Mouse (Mus musculus): ENCODE measurements at regions not wholly inside any gene's neighbourhood (a gene's known extent, or its start where the extent isn't known, plus 50 kb on each side); places are given as distances from the start of the nearest gene placed in this dataset.

DNA sequence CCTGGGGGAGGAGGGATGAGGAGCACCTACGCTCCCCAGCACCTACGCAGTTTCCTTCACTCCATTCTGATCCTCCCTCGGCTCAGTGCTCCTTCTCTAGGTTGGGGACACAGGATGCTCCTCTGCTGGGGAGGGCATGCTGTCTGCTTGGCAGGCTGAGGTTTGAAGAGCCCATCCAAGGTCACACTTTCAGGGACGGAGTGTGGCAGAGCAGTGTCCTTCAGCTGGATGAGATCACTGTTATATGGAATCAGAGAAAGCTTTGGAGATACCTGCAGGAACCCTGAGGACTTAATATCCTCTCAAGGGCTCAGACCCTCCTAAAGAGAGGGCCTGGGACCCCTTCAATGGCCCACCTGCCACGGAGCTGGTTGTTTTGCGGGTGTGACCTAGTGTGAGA lies 60.5 kb downstream of the Klhdc7a start:
- no peak overlapping the region for H3K9ac ChIP-seq (replicated peaks)
- peaks cover 10% of the 10 kb centered on the region for H3K27me3 ChIP-seq
- no peaks in the 10 kb centered on the region for H3K36me3 ChIP-seq
- H3K9me3 ChIP-seq = no peaks in the 10 kb centered on the region
- WGBS = 89% methylated on average over 6 of the region's 6 CpGs
- no peak overlapping the region for H3K27ac ChIP-seq (replicated peaks)
- peaks cover 10% of the 10 kb centered on the region for H3K4me1 ChIP-seq
- H3K4me3 ChIP-seq = no peak overlapping the region
- no peak for ATAC-seq (ENCODE audit: low FRiP score, low read depth)
- H3K4me2 ChIP-seq (replicated peaks) = no peak overlapping the region

DNA sequence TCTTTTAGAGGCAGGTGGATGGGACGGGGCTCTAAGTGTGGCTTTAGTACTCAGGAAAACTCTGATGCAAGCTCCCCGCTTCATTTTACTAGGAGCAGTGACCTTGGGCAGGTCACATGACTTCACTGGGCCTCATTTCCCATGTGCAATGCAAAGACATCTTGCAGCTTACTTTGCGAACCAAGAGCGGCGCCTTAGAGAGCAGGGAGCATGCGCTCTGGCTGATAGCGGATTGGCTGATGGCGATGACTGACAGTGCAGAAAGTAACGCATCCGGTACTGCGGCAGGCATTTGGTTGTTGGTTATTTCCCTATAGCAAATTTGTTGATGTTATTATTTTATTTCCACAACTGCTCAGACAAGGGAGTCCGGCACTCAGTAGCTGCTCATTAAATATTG lies 61.6 kb downstream of the Klhdc7a start:
- H3K9me3 ChIP-seq = no peaks in the 10 kb centered on the region
- H3K4me2 ChIP-seq (replicated peaks) = no peak overlapping the region
- peaks cover 4% of the 10 kb centered on the region; the same call in 1 of the 2 replicates for H3K27me3 ChIP-seq
- no peak for ATAC-seq (ENCODE audit: low FRiP score, low read depth)
- no peak overlapping the region for H3K27ac ChIP-seq (replicated peaks)
- H3K4me3 ChIP-seq = no peak overlapping the region
- peaks cover 10% of the 10 kb centered on the region for H3K4me1 ChIP-seq
- WGBS = 90% methylated on average over 12 of the region's 12 CpGs
- H3K36me3 ChIP-seq = no peaks in the 10 kb centered on the region
- H3K9ac ChIP-seq (replicated peaks) = no peak overlapping the region

DNA sequence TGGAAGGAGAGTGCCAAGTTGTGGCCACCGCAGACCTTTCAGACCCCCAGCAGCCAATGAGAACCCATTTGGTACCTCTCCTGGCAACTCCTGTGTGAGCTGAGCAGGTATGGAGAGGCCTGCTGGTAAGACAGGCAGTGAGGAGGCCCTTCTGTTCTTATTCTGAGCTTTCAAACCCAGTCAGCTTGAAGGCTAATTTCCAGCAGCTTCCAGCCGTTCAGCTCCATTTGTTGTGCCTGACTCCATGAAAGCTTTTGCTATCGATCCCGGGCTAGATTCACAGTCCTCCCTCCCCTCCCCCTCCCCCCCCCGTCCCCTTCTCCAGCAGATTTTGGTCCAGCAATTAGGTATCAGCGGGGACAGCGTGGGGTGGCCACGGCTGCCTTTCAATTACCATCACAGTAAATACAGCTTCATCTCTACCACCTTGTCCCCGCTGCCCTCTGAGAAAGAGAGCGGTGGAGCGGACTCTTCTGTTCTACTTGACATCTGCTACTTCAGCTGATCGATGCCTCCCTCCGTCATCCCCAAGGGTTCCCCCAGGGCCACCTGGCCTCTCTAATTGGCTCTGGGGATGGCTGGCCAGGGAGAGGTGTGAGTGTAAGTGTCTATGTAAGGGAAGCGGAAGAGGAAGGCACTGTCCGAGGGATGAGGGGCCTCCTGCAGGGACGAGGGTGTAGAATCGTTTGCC lies 62.6 kb downstream of the Klhdc7a start:
- peaks cover 10% of the 10 kb centered on the region for H3K4me1 ChIP-seq
- H3K9me3 ChIP-seq = no peaks in the 10 kb centered on the region
- peak overlapping the region; percentile 67 for H3K27ac ChIP-seq (replicated peaks)
- no peak overlapping the region for H3K4me2 ChIP-seq (replicated peaks)
- no peak for ATAC-seq (ENCODE audit: low FRiP score, low read depth)
- 37% methylated on average over 17 of the region's 17 CpGs for WGBS
- no peak overlapping the region for H3K4me3 ChIP-seq
- H3K36me3 ChIP-seq = no peaks in the 10 kb centered on the region
- no peak overlapping the region for H3K9ac ChIP-seq (replicated peaks)
- H3K27me3 ChIP-seq = peaks cover 4% of the 10 kb centered on the region; the same call in 1 of the 2 replicates

DNA sequence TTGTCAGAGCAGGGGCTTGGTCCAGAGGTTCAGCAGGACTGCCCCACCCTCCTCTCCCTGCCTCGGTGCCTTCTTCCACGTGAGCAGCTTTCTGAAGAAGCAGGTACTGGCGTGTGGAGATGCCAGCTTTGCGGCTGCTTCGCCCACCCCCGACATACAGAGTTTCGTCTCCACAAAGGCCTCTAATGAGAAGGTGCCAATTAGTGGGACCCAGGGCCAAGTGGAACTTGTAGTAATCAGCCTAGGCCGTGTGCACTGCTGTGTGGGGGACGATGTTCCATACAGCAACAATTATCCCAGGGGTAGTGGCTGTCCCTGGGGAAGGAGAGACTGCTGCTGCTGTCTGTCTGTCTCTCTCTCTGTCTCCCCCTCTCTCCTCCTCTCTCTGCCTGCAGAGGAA lies 66.6 kb upstream of the Pax7 start:
- ATAC-seq (ENCODE audit: low FRiP score, low read depth) = no peak
- WGBS = 72% methylated on average over 9 of the region's 9 CpGs
- Histone ChIP-seq H3K4me1 (peaks cover 7% of the 10 kb centered on the region), H3K4me2 (replicated peaks) (no peak overlapping the region), H3K4me3 (no peak overlapping the region), H3K36me3 (no peaks in the 10 kb centered on the region), H3K9ac (replicated peaks) (no peak overlapping the region), H3K27me3 (no peaks in the 10 kb centered on the region; the same call in 1 of the 2 replicates), H3K9me3 (0 out of 2 replicates have a peak, but pooled peaks cover 4% of the 10 kb centered on the region), H3K27ac (replicated peaks) (no peak overlapping the region)

GRCm38 (mm10) chr4:139899410-139899809 lies 66.1 kb upstream of the Pax7 start:
- 87% methylated on average over 8 of the region's 8 CpGs for WGBS

GRCm38 (mm10) chr4:139892678-139893077 lies 59.4 kb upstream of the Pax7 start:
- ATAC-seq (ENCODE audit: low FRiP score, low read depth) = no peak
- Histone ChIP-seq H3K27me3 (peaks cover 4% of the 10 kb centered on the region; the same call in 1 of the 2 replicates), H3K4me3 (no peak overlapping the region), H3K9me3 (0 out of 2 replicates have a peak, but pooled peaks cover 3% of the 10 kb centered on the region), H3K4me2 (replicated peaks) (no peak overlapping the region), H3K27ac (replicated peaks) (no peak overlapping the region), H3K36me3 (no peaks in the 10 kb centered on the region), H3K9ac (replicated peaks) (no peak overlapping the region), H3K4me1 (no peaks in the 10 kb centered on the region)
- WGBS = 74% methylated on average over 7 of the region's 7 CpGs

More at GRCm38 (mm10) chr4:139899410-139899809, 66.1 kb upstream of the Pax7 start:
- Histone ChIP-seq H3K27me3 (no peaks in the 10 kb centered on the region; the same call in 1 of the 2 replicates), H3K9ac (replicated peaks) (no peak overlapping the region), H3K27ac (replicated peaks) (no peak overlapping the region), H3K4me3 (no peak overlapping the region), H3K36me3 (no peaks in the 10 kb centered on the region), H3K4me2 (replicated peaks) (no peak overlapping the region), H3K4me1 (peaks cover 6% of the 10 kb centered on the region; the same call in 1 of the 2 replicates), H3K9me3 (0 out of 2 replicates have a peak, but pooled peaks cover 4% of the 10 kb centered on the region)
- ATAC-seq (ENCODE audit: low FRiP score, low read depth) = no peak

GRCm38 (mm10) chr4:139889013-139889412 lies 55.7 kb upstream of the Pax7 start:
- no peak overlapping the region for H3K9ac ChIP-seq (replicated peaks)
- H3K4me2 ChIP-seq (replicated peaks) = no peak overlapping the region
- ATAC-seq (ENCODE audit: low FRiP score, low read depth) = no peak
- no peak overlapping the region for H3K4me3 ChIP-seq
- H3K36me3 ChIP-seq = no peaks in the 10 kb centered on the region
- no peaks in the 10 kb centered on the region for H3K9me3 ChIP-seq
- H3K27ac ChIP-seq (replicated peaks) = no peak overlapping the region
- WGBS = 88% methylated on average over 13 of the region's 13 CpGs
- no peaks in the 10 kb centered on the region for H3K4me1 ChIP-seq
- 0 out of 2 replicates have a peak, but pooled peaks cover 4% of the 10 kb centered on the region for H3K27me3 ChIP-seq
